Mouse (Mus musculus) 3T3-L1 (cell line): ENCODE results near the gene AW146154.
A peak's percentile ranks its signal among the peaks of the same experiment; 100 is the strongest.
"Not testable (repeated sequence)": the region's sequence is repeated elsewhere in the genome, so short reads cannot be mapped to it uniquely, and the experiment has no call there.

ENCODE experiments used
- DNase-seq: peaks from one replicate; pipeline ENCODE4 v3.0.0-alpha.2; 2015; ENCODE audit warnings: low read depth, low spot score

Gene AW146154

DNA sequence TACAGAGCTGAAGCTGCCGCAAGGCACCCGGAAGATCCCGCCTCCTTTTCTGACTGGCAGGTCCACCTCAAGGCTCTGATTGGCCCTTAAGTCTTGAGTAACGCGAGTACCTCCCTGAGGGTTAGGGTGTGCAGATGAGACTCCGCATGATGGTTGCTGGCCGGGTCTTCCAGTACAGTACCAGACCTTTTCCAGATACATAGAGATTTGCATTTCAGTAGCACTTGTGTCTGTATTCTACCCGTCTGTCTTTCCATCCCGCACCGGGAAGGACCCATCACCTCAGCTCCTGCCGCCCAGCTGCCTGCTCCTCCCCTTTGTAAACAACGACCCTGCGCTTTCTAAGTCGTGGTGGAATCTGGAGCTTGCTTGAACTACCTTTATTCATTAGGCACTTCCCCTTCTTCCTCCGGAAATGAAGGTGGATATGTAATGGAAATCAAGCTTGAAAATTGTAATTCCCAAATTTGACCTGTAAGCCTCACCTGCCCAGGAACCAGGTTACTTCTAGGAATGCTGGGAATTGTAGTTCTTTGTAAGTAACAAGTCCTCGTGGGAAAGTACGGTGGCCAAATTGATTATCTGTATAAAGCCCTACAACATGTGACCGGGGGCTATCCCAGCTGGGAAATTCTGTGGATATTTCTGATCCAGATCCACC lies at the start of gene AW146154, which contains the start of gene Gm20449:
TSS of gene AW146154 (minus strand) at position 502 of the 661 bp plus-strand sequence.
TSS of gene Gm20449 (minus strand) at position 29 of the 661 bp plus-strand sequence.
- peak; percentile 91 for DNase-seq

DNA sequence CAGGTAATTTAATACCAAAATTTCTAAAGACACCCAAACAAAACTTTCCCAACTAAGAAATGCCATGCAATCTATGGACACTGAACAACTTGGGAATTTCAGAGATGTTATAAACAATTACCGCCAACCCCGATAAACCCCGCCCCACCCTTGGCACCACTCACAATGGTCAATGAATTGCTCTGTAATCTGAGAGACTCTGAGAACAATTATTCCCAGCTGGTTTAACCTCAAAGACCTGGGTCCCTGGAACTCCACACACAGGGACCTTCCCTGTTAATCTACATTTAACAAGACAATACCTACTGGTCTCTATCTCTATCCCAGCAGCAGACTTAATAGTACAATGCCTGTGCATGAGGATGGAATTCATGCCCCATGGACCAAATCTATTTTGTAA lies 13.0 kb upstream of the AW146154 start:
- DNase-seq = no peak

DNA sequence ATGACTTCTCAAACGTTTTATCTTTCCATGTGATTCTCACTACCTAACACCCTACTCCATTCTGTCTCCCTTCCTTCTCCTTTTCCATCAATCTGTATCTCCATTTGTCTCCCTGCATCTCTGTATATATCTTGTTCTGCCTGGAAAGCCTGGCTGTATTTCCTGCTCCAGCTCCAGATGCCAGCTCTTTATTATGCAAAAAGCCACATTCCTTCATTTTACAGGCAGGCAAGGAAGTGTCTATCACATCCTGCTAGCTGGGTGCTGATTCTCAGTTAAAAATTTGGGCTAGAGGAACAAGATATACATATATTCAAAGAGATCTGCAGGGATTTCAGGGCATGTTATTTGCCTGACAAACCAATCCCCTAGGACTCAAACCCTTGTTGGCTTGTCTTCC lies 12.5 kb upstream of the AW146154 start:
- no peak for DNase-seq

DNA sequence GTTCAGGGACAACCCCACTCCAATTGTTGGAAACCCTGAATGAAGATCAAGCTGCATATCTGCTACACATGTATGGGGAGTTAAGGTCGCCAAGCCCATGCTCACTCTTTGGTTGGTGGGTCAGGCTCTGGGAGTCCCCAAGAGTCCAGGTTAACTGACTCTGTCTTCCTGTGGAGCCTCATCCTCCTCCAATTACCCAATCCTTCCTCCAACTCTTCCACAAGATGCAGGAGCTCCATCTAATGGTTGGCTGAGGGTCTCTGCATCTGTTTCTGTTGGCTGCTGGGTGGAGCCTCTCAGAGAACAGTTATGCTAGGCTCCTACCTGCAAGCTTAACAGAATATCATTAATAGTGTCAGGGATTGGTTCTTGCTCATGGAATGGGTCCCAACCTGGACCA lies 2.7 kb upstream of the AW146154 start:
- DNase-seq = peak; percentile 3

DNA sequence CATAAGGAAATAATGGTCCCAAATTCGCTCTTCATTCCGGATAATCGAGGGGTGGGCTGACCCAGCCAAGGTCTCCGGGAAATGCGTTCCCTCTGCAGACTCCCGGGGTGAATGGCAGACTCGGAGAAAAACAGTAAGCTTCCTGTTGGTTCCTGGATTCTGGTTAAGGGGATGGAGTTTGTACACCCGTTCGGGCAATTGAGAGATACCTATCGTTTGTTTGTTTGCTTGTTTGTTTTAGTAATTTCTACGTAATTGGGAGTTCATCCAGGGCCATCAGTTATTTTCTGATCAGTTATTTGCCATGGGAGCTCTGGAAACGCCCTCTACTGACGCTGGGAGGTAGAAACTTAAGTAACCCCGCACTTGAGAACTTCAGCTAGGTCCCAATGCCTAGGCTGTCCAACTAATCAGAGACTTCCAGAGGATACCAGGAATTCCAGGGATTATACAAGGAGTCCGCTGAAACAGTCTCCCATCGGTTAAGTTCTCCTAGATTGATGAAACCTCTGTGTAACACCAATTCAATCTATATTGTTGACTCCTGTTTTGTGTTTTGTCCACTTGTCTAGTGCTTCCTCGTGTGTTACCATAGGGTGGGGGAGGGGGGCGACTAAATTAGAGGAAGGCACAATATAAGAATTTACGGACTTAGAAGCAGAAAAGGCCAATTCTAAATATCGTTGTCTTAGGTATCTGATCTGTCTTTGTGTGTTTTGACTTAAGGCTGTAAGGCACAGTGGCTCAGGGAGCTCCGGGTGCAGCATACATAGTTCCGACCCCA lies 653 bp upstream of the AW146154 start:
- DNase-seq = peak; percentile 64

DNA sequence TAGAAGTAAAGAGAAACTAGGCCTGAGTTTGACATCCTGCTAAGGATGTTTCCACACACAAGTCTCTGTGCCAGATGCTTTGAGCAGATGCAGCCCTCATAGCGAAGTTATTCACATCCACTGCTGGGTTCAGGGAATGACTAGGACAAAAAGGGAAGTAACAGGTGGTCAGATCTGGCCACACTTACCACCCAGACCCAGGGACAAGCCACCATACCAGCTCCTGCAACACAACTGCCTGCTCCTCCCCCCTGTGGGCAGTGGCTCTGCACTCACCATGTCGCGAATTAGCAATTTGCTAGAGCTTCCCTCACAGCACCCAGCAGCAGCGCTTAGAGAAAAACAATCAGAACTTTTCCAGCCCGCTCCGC lies 687 bp downstream of the AW146154 start:
- DNase-seq = not testable (repeated sequence)

DNA sequence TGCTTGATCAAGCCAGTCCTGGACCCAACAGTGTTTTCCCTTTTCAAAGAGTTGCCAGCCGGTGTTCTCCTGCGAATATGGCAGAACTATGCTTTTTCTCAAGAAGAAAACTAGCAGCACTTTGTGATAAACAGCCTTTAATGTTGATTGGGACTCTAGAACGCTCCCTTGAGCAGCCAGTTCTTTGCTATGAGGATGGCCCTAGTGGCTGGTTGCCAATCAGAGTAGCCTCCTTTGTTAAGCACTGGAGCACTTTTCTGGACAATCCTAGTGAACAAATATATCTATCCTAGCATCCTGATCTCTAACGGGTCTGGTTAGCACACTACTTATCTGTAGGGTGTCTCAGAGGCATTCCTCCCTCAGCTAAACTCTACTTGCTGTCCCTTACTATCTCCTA lies 1.2 kb downstream of the AW146154 start:
- peak; percentile 3 for DNase-seq

DNA sequence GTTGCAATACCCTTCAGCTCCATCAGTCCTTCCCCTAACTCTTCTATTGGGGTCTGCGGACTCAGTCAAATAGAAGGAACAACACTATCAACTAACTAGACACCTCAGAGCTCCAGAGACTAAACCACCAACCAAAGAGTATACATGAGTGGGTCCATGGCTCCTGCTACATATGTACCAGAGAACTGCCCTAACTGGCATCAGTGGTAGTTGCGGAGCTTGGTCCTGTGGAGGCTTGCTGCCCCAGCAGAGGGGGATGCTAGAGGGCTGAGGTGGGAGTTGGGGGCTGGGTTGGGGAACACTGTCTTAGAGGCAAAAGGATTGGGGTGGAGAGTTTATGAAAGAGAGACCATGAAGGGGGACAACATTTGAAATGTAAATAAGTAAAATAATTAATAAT lies 1.8 kb downstream of the AW146154 start:
- DNase-seq = no peak

DNA sequence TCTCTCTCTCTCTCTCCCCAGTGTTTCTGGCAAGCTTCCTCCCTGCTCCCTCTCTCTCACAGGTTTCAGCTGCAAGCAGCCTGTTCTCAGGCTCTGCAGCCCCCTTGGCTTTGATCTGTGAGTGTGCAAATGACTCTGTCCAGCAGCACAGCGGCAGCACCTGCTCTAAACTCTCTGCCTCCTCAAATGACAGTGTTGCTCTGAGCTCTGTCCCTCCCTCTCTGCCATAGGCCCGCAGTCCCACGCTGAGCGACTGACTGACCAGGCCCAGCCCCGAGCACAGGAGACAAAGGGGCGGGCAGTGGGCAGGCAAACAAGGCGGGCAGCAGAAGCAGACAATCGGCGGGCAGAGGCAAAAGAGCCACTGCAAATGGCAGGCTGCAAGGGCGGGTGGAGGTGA lies 47.8 kb downstream of the AW146154 start:
- no peak for DNase-seq

DNA sequence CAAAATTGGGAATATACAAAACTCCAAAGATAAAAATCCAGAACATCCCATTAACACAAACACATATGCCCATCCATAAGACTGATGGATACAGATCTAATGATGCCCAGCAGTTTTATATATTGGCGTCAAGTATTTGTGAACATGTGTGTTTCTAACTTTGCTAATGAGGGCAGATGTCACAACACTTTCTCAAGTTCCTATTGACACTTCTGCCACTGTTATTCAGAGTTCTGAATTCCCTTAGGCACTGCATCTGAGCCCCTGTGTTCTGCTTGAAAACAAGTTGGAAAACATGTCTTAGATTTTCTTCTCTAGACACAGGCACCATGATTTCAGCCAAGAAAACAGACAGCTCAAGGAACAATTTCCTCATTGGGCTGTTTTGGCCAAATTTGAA lies 51.1 kb downstream of the AW146154 start, which contains the start of gene Vmn2r57:
TSS of gene Vmn2r57 (minus strand) at position 101 of the 400 bp plus-strand sequence.
- DNase-seq = not testable (repeated sequence)
